Mouse (Mus musculus): ENCODE measurements at regions not wholly inside any gene's neighbourhood (a gene's known extent, or its start where the extent isn't known, plus 50 kb on each side); places are given as distances from the start of the nearest gene placed in this dataset.

GRCm38 (mm10) chr9:115614007-115614406 is 295.2 kb upstream of the Gadl1 start:
- TF ChIP-seq CTCF (IDR thresholded peaks at IDR 0.05; ENCODE audit: borderline replicate concordance, insufficient read depth, low read length): no peak
- TF ChIP-seq POLR2A (IDR thresholded peaks at IDR 0.05; ENCODE audit: low read depth, low read length): no peak

Measured in embryonic fibroblast, embryonic 13.5 days (primary cell).